Mouse (Mus musculus) ES-E14 (cell line): Measurements from ENCODE around the gene Rhob. TPM values are rescaled to one million over a fixed set of nuclear protein-coding genes. Genes with fewer than 3 reads are reported as not detected.

ENCODE experiments used
- DNase-seq: peaks from one replicate; pipeline ENCODE4 v3.0.0-alpha.2; 2013; ENCODE audit warnings: low read depth, low spot score
- H3K27ac ChIP-seq: 2 replicates; pipeline ENCODE4 v1.5.1; 2012; ENCODE audit warnings: low read depth, mild to moderate bottlenecking, low read length, moderate library complexity, mixed read lengths; ENCODE audit not compliant: poor library complexity, insufficient read depth, severe bottlenecking
- H3K36me3 ChIP-seq: 2 replicates; pipeline ENCODE4 v1.6.1; 2012; ENCODE audit warnings: mild to moderate bottlenecking, low read length, moderate library complexity, mixed read lengths; ENCODE audit not compliant: control insufficient read depth, poor library complexity, insufficient read depth, severe bottlenecking
- H3K4me1 ChIP-seq, 2 experiments: fragments of 150-350 bp in 1 of 2; sonication (generic) in 1 of 2; 2 replicates each; pipeline ENCODE4 v1.6.1; 2012; ENCODE audit warnings: low read length in 2 of 2, mild to moderate bottlenecking in 1 of 2, mixed read lengths in 1 of 2; ENCODE audit not compliant: control insufficient read depth in 2 of 2, insufficient read depth in 2 of 2, poor library complexity in 1 of 2
- H3K4me3 ChIP-seq, 2 experiments: fragments of 150-350 bp in 1 of 2; sonication (generic) in 1 of 2; 2 replicates each; pipeline ENCODE4 v1.5.1; 2012; ENCODE audit warnings: low read length in 2 of 2, low read depth in 1 of 2, mild to moderate bottlenecking in 1 of 2, mixed read lengths in 1 of 2; ENCODE audit not compliant: insufficient read depth in 1 of 2, poor library complexity in 1 of 2, severe bottlenecking in 1 of 2
- H3K9ac ChIP-seq: 2 replicates; pipeline ENCODE4 v1.6.1; 2012; ENCODE audit warnings: low read depth, mild to moderate bottlenecking, low read length, mixed read lengths; ENCODE audit not compliant: poor library complexity, insufficient read depth, severe bottlenecking
- H3K9me3 ChIP-seq: fragments of 150-350 bp; sonication (generic); 2 replicates; pipeline ENCODE4 v1.6.1; 2012; ENCODE audit warnings: low read depth, mild to moderate bottlenecking, low read length; ENCODE audit not compliant: control insufficient read depth, insufficient read depth
- CHD2 ChIP-seq: IDR thresholded peaks from 2 replicates; pipeline ENCODE4 v1.6.1; 2014; ENCODE audit warnings: mild to moderate bottlenecking, low read depth, low read length, inconsistent platforms
- HCFC1 ChIP-seq: IDR thresholded peaks from 2 replicates; pipeline ENCODE4 v1.6.1; 2012; ENCODE audit warnings: low read length, inconsistent platforms, borderline replicate concordance; ENCODE audit not compliant: insufficient read depth
- MAFK ChIP-seq: IDR thresholded peaks from 2 replicates; pipeline ENCODE4 v1.6.1; 2014; ENCODE audit warnings: mild to moderate bottlenecking, low read depth, low read length, inconsistent platforms; ENCODE audit not compliant: insufficient read depth
- ZC3H11A ChIP-seq: IDR thresholded peaks from 2 replicates; pipeline ENCODE4 v1.6.1; 2012; ENCODE audit warnings: low read depth, mild to moderate bottlenecking, inconsistent platforms, low read length, borderline replicate concordance
- ZNF384 ChIP-seq: IDR thresholded peaks from 2 replicates; pipeline ENCODE4 v1.6.1; 2012; ENCODE audit warnings: low read depth, low read length, inconsistent platforms
- in situ Hi-C, 2 experiments: fragments of 600-800 bp; cut with MboI; formaldehyde crosslinking; loops; one replicate each; pipeline ENCODE4 v1.15.1; 2025; ENCODE audit warnings: low sequenced_read_pairs in 2 of 2, inconsistent platforms in 1 of 2; ENCODE audit not compliant: unreplicated experiment in 2 of 2
- total RNA-seq: library from RNA; depleted of rRNA; stranded (reverse); fragments of 300-350 nt; gene quantifications from 2 replicates; pipeline ENCODE4 v1.2.3, GENCODE M21; 2012; rRNA removed

Gene Rhob
- 29.4 and 43.6 TPM in 2 replicates for total RNA-seq

GRCm38 (mm10) chr12:8499871-8500596 lies at the start of gene Rhob:
Gene Rhob (minus strand): TSS chr12:8500009.
- in situ Hi-C loops, result loop anchor here in 1 of 2 experiments (5.0 kb wide), 1 partner anchor 178 kb away; no protein-coding TSS in a partner anchor
- peak within 1 kb of the TSS; percentile 92 for H3K9ac ChIP-seq
- H3K4me1 ChIP-seq, result peaks cover 0 to 14% of the 10 kb centered on the region in 2 experiments; a peak in 2 of 4 replicates
- peak; percentile 86 for DNase-seq
- H3K36me3 ChIP-seq, result no peaks in the 10 kb centered on the region
- peak within 1 kb of the TSS; percentile 87 to 92 for H3K4me3 ChIP-seq
- no peak for TF ChIP-seq CHD2
- no peak for TF ChIP-seq ZNF384
- TF ChIP-seq ZC3H11A, result no peak
- no peak for TF ChIP-seq HCFC1
- no peak for TF ChIP-seq MAFK
- H3K27ac ChIP-seq, result peak within 1 kb of the TSS; percentile 50; the same call in 1 of the 2 replicates
- H3K9me3 ChIP-seq, result no peaks in the 10 kb centered on the region

GRCm38 (mm10) chr12:8547357-8547756 lies 47.5 kb upstream of the Rhob start:
- Histone ChIP-seq H3K4me1 (peaks cover 0 to 8% of the 10 kb centered on the region in 2 experiments; a peak in 2 of 4 replicates), H3K9ac (no peak overlapping the region), H3K9me3 (no peaks in the 10 kb centered on the region), H3K27ac (no peak overlapping the region), H3K36me3 (no peaks in the 10 kb centered on the region), H3K4me3 (no peak overlapping the region)
- TF ChIP-seq CHD2 (no peak), MAFK (0 out of 2 replicates have a peak, but pooled peaks have one; percentile 12), ZNF384 (no peak), HCFC1 (peak; percentile 55; the same call in 1 of the 2 replicates), ZC3H11A (peak; percentile 87; the same call in 1 of the 2 replicates)
- in situ Hi-C loops, result no loop called here
- peak; percentile 93 for DNase-seq

- Histone ChIP-seq H3K36me3 (no peaks in the 10 kb centered on the region), H3K9me3 (no peaks in the 10 kb centered on the region), H3K9ac (no peak overlapping the region), H3K4me3 (no peak overlapping the region), H3K27ac (no peak overlapping the region; the same call in 1 of the 2 replicates), H3K4me1 (peaks cover 0 to 8% of the 10 kb centered on the region in 2 experiments; a peak in 2 of 4 replicates)
- no peak for DNase-seq
- TF ChIP-seq ZC3H11A (no peak), ZNF384 (no peak), HCFC1 (no peak), CHD2 (no peak), MAFK (no peak)
- in situ Hi-C loops, result no loop called here
These were observed 47.0 kb upstream of the Rhob start for GRCm38 (mm10) chr12:8546801-8547200.

- no peak for DNase-seq
- no peak overlapping the region for H3K27ac ChIP-seq
- H3K4me1 ChIP-seq, result peaks cover 0 to 8% of the 10 kb centered on the region in 2 experiments; a peak in 2 of 4 replicates
- H3K4me3 ChIP-seq, result no peak overlapping the region
- H3K9ac ChIP-seq, result no peak overlapping the region
- no peaks in the 10 kb centered on the region for H3K36me3 ChIP-seq
- in situ Hi-C loops, result no loop called here
- no peaks in the 10 kb centered on the region for H3K9me3 ChIP-seq
- TF ChIP-seq ZC3H11A, result no peak
- TF ChIP-seq HCFC1, result no peak
- no peak for TF ChIP-seq MAFK
- no peak for TF ChIP-seq CHD2
- TF ChIP-seq ZNF384, result no peak
These were observed 45.3 kb upstream of the Rhob start for GRCm38 (mm10) chr12:8545066-8545610.
